Mouse (Mus musculus) small intestine, adult 2 months (tissue): ENCODE measurements around the gene Atp5j2.

Source experiments
- CTCF ChIP-seq: fragments of 200-500 bp; IDR thresholded peaks from 2 replicates; pipeline ENCODE4 v1.5.1; 2012; ENCODE audit warnings: low read depth, mild to moderate bottlenecking, control low read depth, inconsistent platforms, low read length, moderate library complexity, mixed read lengths; ENCODE audit not compliant: insufficient replicate concordance, insufficient read length; ENCODE audit errors: extremely low read depth
- POLR2A ChIP-seq: fragments of 200-500 bp; IDR thresholded peaks from 2 replicates; pipeline ENCODE4 v1.6.1; 2012; ENCODE audit warnings: low read depth, mild to moderate bottlenecking, control low read depth, inconsistent platforms, low read length, moderate library complexity

DNA sequence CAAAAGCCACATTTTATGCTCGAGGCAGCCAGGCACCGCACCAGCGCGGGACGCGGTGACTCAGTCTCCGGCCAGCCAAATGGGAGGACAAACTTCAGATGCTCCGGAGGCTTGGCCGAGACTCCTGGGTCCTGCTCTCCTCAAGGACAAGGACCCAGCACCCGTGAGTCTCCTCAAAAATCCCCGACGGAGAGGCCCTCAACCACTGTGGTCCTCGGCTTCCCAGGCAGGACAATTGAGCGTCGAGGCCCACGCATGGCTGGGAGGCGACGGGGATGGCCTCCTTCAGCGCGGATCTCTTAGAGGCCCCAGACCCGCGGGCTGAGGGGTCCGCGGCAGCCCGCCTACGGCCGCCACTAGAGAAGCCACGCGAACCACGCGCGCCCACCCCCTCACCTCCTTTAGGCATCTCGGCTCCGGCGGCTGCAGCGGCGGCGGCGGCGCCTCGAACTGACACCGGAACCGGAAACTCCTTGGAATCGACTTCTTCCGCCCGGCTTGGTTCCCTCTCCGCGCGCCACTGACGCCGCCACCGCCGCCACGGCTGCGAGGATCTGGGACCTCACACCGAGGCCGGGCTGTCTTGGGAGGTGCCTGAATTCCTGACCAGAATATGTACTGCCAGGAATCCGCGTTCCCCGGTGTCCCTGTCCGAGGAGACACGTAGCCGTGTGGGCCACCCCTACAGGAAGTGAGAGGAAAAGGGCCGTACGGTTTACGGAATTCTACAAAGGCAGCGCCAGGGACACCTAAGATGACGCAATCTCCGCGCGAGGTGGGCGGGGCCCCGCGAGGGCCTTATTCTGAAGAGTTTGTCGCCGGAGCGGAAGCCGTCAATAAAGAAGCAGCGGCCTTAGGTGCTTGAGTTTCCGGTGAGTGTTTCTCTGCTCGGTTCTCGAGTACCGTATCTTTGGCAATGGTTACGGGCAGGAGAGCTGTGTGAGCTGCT, 52.0 kb downstream of the Atp5j2 start, which contains the start of the genes Pdap1 and Bud31:
- TF ChIP-seq CTCF (no peak), POLR2A (peak; percentile 85)
